Mouse (Mus musculus): ENCODE measurements around the gene Cox14. TPM values are rescaled to one million over a fixed set of nuclear protein-coding genes. Genes with fewer than 3 reads are reported as not detected.
"Not testable (repeated sequence)": the region's sequence is repeated elsewhere in the genome, so short reads cannot be mapped to it uniquely, and the experiment has no call there.

The Cox14 gene
- total and polyA plus RNA-seq, 3 experiments: 215 to 358 (median 236) TPM

DNA sequence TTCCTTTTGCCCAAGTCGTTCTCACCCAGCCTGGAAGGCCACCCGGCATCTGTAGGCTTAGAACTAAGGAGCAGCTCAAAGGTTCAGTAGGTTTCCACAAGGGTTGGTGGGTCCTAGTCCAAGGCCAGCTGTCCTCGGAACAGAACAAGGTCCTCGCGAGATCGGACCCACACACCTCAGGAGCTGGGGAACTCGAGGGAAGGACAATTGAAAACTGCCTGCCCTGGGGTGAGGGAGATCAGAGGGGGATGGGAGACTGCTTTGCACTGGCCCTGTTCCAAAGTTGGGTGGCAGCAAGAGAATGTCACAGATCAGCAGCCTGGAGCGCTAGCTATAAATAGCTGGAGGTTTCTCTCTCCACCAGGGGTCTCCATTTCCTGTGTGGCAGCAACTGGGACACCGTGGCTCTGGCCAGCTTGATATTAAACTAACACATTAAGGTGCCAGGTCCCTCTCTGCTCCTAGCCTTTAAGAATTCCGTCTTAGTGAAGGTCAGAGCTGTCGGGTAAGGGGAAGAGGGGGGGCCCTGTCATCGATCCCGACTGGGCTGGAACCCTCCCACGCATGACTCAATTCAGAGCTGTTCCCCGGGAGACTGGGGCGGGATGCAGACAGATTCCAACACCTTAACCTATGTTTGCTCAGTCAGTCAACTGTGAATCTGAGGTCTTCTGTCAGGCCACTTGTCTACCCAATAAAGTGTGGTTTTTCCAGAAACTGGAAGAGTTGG lies 961 bp upstream of the Cox14 start:
- no peaks in the 10 kb centered on the region; the same call in 1 of the 2 replicates for H3K79me2 ChIP-seq (replicated peaks; ENCODE audit: control insufficient read depth, insufficient read depth, low read length)
- peak overlapping the region; percentile 43 for H3K4me3 ChIP-seq

DNA sequence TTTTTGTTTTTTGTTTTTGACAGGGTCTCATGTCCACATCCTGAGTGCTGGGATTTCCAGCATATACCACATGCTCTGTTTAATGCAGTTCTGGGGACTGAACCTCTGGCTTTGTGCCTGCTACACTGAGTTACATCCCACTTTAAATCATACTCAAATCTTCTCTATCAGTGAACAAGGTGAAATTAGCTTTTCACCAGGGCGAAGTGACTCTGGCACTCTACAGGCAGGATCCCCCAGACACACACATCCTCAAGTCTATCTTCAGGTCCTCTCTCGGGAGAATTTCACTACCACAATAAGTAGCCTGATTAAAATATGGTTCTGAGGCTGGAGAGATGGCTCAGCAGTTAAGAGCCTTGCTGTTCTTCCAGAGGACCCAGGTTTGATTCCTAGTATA lies 1.1 kb downstream of the Cox14 start:
- intact Hi-C loops (cut with DNase I): loop anchor here (5.0 kb wide), 1 partner anchor 181 kb away; no protein-coding TSS in a partner anchor
- H3K4me3 ChIP-seq: peak overlapping the region; percentile 94

More for the DNA sequence above, 961 bp upstream of the Cox14 start:
- DNase-seq: peak; percentile 76 to 81
- H3K4me1 ChIP-seq (ENCODE audit: control insufficient read depth, insufficient read depth, low read length): peaks cover 14% of the 10 kb centered on the region
- peaks cover 3% of the 10 kb centered on the region; the same call in 1 of the 2 replicates for H3K36me3 ChIP-seq (ENCODE audit: control insufficient read depth, insufficient read depth, low read length)
- 3% methylated on average over 16 of the region's 16 CpGs for WGBS
- peak overlapping the region; percentile 95 for H3K27ac ChIP-seq
- intact Hi-C loops (cut with DNase I): loop anchor here (2.0 to 5.0 kb wide), 3 partner anchors 22 to 183 kb away; partner anchors contain the start of genes Cers5 and Smarcd1
- peak overlapping the region; percentile 39 for H3K9ac ChIP-seq (ENCODE audit: low read depth, low read length)
- TF ChIP-seq POLR2A (IDR thresholded peaks at IDR 0.05; ENCODE audit: insufficient read depth, low read depth, low read length) (peak; percentile 52), EP300 (IDR thresholded peaks at IDR 0.05; ENCODE audit: insufficient read depth, low read depth, low read length) (peak; percentile 58; the same call in 1 of the 2 replicates), CTCF (IDR thresholded peaks at IDR 0.05) (peak; percentile 72)
- H3K27me3 ChIP-seq (ENCODE audit: control insufficient read depth, insufficient read depth, low read length): no peaks in the 10 kb centered on the region

DNA sequence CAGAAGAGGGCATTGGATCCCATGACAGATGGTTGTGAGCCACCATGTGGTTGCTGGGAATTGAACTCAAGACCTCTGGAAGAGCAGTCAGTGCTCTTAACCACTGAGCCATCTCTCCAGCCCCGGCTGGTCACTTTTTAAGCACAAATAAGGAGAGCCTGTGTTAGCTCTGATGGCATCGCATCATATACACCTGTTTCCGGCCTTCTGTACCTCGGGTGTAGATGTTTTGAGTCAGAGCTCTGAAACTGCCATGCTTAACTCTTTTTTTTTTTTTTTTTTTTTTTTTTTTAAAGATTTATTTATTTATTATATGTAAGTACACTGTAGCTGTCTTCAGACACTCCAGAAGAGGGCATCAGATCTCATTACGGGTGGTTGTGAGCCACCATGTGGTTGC lies 1.6 kb downstream of the Cox14 start:
- H3K36me3 ChIP-seq (ENCODE audit: control insufficient read depth, insufficient read depth, low read length); DNase-seq; H3K79me2 ChIP-seq (replicated peaks; ENCODE audit: control insufficient read depth, insufficient read depth, low read length); H3K4me3 ChIP-seq; H3K27me3 ChIP-seq (ENCODE audit: control insufficient read depth, insufficient read depth, low read length); H3K9ac ChIP-seq (ENCODE audit: low read depth, low read length); H3K27ac ChIP-seq: not testable (repeated sequence)
- H3K4me1 ChIP-seq (ENCODE audit: control insufficient read depth, insufficient read depth, low read length): peaks cover 14% of the 10 kb centered on the region
- intact Hi-C loops (cut with DNase I): loop anchor here (5.0 kb wide), 1 partner anchor 180 kb away; no protein-coding TSS in a partner anchor
- 79% methylated on average over 4 of the region's 5 CpGs for WGBS

More for the DNA sequence above, 1.1 kb downstream of the Cox14 start:
- no peaks in the 10 kb centered on the region; the same call in 1 of the 2 replicates for H3K79me2 ChIP-seq (replicated peaks; ENCODE audit: control insufficient read depth, insufficient read depth, low read length)
- no peaks in the 10 kb centered on the region for H3K27me3 ChIP-seq (ENCODE audit: control insufficient read depth, insufficient read depth, low read length)
- peak overlapping the region; percentile 8; the same call in 1 of the 2 replicates for H3K9ac ChIP-seq (ENCODE audit: low read depth, low read length)
- H3K36me3 ChIP-seq (ENCODE audit: control insufficient read depth, insufficient read depth, low read length): peaks cover 3% of the 10 kb centered on the region; the same call in 1 of the 2 replicates
- H3K4me1 ChIP-seq (ENCODE audit: control insufficient read depth, insufficient read depth, low read length): peaks cover 14% of the 10 kb centered on the region
- H3K27ac ChIP-seq: peak overlapping the region; percentile 94; the same call in 1 of the 2 replicates
- WGBS: 40% methylated on average over 2 of the region's 2 CpGs
- TF ChIP-seq EP300 (IDR thresholded peaks at IDR 0.05; ENCODE audit: insufficient read depth, low read depth, low read length) (no peak), CTCF (IDR thresholded peaks at IDR 0.05) (no peak), POLR2A (IDR thresholded peaks at IDR 0.05; ENCODE audit: insufficient read depth, low read depth, low read length) (no peak)
- no peak for DNase-seq

DNA sequence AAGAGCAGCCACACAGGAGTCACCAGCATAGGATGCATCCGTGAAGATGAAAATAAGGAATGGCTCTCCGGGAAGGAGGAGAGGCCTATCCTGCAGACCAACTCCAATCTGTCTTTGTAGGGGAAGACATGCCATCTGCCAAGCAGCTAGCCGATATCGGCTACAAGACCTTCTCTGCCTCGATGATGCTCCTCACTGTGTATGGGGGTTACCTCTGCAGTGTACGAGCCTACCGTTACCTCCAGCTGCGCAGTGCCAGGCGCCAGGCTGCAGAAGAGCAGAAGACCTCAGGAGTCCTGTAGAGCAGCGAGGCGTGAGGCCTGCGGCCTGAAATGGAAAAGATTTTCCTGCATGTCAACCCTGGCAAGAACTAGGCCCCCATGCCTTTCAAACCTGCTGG lies 2.1 kb downstream of the Cox14 start:
- Histone ChIP-seq H3K79me2 (replicated peaks; ENCODE audit: control insufficient read depth, insufficient read depth, low read length) (no peaks in the 10 kb centered on the region; the same call in 1 of the 2 replicates), H3K36me3 (ENCODE audit: control insufficient read depth, insufficient read depth, low read length) (peaks cover 3% of the 10 kb centered on the region; the same call in 1 of the 2 replicates), H3K4me1 (ENCODE audit: control insufficient read depth, insufficient read depth, low read length) (peaks cover 14% of the 10 kb centered on the region), H3K4me3 (no peak overlapping the region), H3K9ac (ENCODE audit: low read depth, low read length) (no peak overlapping the region), H3K27me3 (ENCODE audit: control insufficient read depth, insufficient read depth, low read length) (no peaks in the 10 kb centered on the region), H3K27ac (no peak overlapping the region)
- TF ChIP-seq CTCF (IDR thresholded peaks at IDR 0.05) (no peak), POLR2A (IDR thresholded peaks at IDR 0.05; ENCODE audit: insufficient read depth, low read depth, low read length) (no peak), EP300 (IDR thresholded peaks at IDR 0.05; ENCODE audit: insufficient read depth, low read depth, low read length) (no peak)
- intact Hi-C loops (cut with DNase I): loop anchor here (5.0 kb wide), 1 partner anchor 180 kb away; no protein-coding TSS in a partner anchor
- DNase-seq: no peak
- 94% methylated on average over 12 of the region's 12 CpGs for WGBS

DNA sequence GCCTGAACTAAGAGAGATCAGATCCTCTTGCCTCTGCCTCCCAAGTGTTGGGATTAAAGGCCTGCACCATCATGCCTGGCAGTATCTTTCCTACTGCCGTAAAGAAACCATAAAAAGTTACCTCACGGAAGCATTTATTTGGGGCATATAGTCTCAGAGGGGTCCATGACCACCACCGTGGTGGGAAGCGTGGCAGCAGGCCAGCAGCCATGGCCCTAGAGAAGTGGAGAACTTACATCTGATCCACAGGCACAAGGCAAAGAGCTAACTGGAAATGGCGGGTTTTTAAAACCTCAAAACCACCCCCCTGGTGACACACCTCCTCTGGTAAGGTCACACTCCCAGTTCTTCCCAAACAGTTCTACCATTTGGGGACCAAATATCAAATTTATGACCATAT lies 2.8 kb downstream of the Cox14 start:
- peaks cover 11% of the 10 kb centered on the region for H3K4me1 ChIP-seq (ENCODE audit: control insufficient read depth, insufficient read depth, low read length)
- H3K79me2 ChIP-seq (replicated peaks; ENCODE audit: control insufficient read depth, insufficient read depth, low read length): no peaks in the 10 kb centered on the region; the same call in 1 of the 2 replicates
- H3K36me3 ChIP-seq (ENCODE audit: control insufficient read depth, insufficient read depth, low read length): peaks cover 3% of the 10 kb centered on the region; the same call in 1 of the 2 replicates
- TF ChIP-seq CTCF (IDR thresholded peaks at IDR 0.05): no peak
- TF ChIP-seq EP300 (IDR thresholded peaks at IDR 0.05; ENCODE audit: insufficient read depth, low read depth, low read length): no peak
- TF ChIP-seq POLR2A (IDR thresholded peaks at IDR 0.05; ENCODE audit: insufficient read depth, low read depth, low read length): no peak
- H3K9ac ChIP-seq (ENCODE audit: low read depth, low read length): no peak overlapping the region
- no peak overlapping the region for H3K27ac ChIP-seq
- DNase-seq: no peak
- intact Hi-C loops (cut with DNase I): loop anchor here (5.0 kb wide), 1 partner anchor 179 kb away; no protein-coding TSS in a partner anchor
- no peak overlapping the region for H3K4me3 ChIP-seq
- no peaks in the 10 kb centered on the region for H3K27me3 ChIP-seq (ENCODE audit: control insufficient read depth, insufficient read depth, low read length)
- WGBS: 96% methylated on average over 5 of the region's 5 CpGs

All from heart, adult 2 months (tissue).